In genomic region chr10:19850998-19851691, GRCm38 (mm10) we compare ENCODE assay signal across 8 mouse cellular contexts. TPM values are rescaled to one million over a fixed set of nuclear protein-coding genes. Genes with fewer than 3 reads are reported as not detected.
DNase-seq lines count a peak whose midpoint lies in the region; ATAC-seq lines count a peak whose summit lies in the region.

TSS of gene Slc35d3 (minus strand) at chr10:19851459.

- no peaks in the 10 kb centered on the region for H3K9me3 ChIP-seq in liver, embryonic 13.5 days (replicated peaks)
- H3K9me3 ChIP-seq in neural tube, embryonic 13.5 days: no peaks in the 10 kb centered on the region

- peaks cover 65% of the 10 kb centered on the region for H3K27me3 ChIP-seq in liver, embryonic 13.5 days
- peaks cover 81% of the 10 kb centered on the region for H3K27me3 ChIP-seq in neural tube, embryonic 13.5 days

- no peaks in the 10 kb centered on the region for H3K36me3 ChIP-seq in liver, embryonic 13.5 days
- no peaks in the 10 kb centered on the region for H3K36me3 ChIP-seq in neural tube, embryonic 13.5 days

- H3K9ac ChIP-seq in liver, embryonic 13.5 days: peak within 1 kb of the TSS; percentile 34; the same call in 1 of the 2 replicates
- H3K9ac ChIP-seq in neural tube, embryonic 13.5 days: peak within 1 kb of the TSS; percentile 67

- DNase-seq in gastrocnemius, postnatal 14 days: peak; percentile 14
- DNase-seq in gastrocnemius, adult 8-10 months (ENCODE audit: low spot score in 2 of 2): no peak
- DNase-seq in ES-CJ7 (ENCODE audit: low read depth, low spot score): peak; percentile 49
- DNase-seq in embryo, embryonic 11 days: peak; percentile 51
- DNase-seq in heart, postnatal 14 days: peak; percentile 11 to 38
- no peak for DNase-seq in liver, embryonic 13.5 days

- peak within 1 kb of the TSS; percentile 73 for H3K4me2 ChIP-seq in liver, embryonic 13.5 days
- H3K4me2 ChIP-seq in neural tube, embryonic 13.5 days: peak within 1 kb of the TSS; percentile 99

- intact Hi-C loops in gastrocnemius, postnatal 14 days (cut with DNase I; ENCODE audit: low total_unique reads): no loop called here
- intact Hi-C loops in heart, postnatal 14 days (cut with DNase I): no loop called here

- peaks cover 39% of the 10 kb centered on the region for H3K4me1 ChIP-seq in liver, embryonic 13.5 days (replicated peaks)
- peaks cover 33% of the 10 kb centered on the region for H3K4me1 ChIP-seq in neural tube, embryonic 13.5 days (replicated peaks)

- ATAC-seq in liver, embryonic 13.5 days (ENCODE audit: low read depth): no peak; the same call in 1 of the 2 replicates
- peak; percentile 42 for ATAC-seq in neural tube, embryonic 13.5 days (ENCODE audit: low read depth)
- ATAC-seq in erythroid progenitor cell, adult 5-6 weeks (replicated peaks; ENCODE audit: low FRiP score, poor library complexity, severe bottlenecking): no peak

- under 1% methylated on average over 61 of the region's 72 CpGs for WGBS in liver, embryonic 13.5 days (ENCODE audit: insufficient replicate concordance)
- WGBS in neural tube, embryonic 13.5 days: under 1% methylated on average over 69 of the region's 72 CpGs

- peak within 1 kb of the TSS; percentile 58 for H3K4me3 ChIP-seq in liver, embryonic 13.5 days (replicated peaks)
- H3K4me3 ChIP-seq in neural tube, embryonic 13.5 days: peak within 1 kb of the TSS; percentile 58

- H3K27ac ChIP-seq in liver, embryonic 13.5 days: 0 out of 2 replicates have a peak within 1 kb of the TSS, but pooled peaks have one; percentile 29
- no peak within 1 kb of the TSS for H3K27ac ChIP-seq in neural tube, embryonic 13.5 days (replicated peaks)

RNA-seq across cellular contexts. Expression of gene Slc35d3, which starts in this region (rescaled TPM):
- not detected for total RNA-seq in gastrocnemius, postnatal 14 days (2021)
- not detected for total RNA-seq in gastrocnemius, adult 8-10 months (2022)
- total RNA-seq in heart, postnatal 14 days (2021): under 1 TPM in 1 of 2 experiments, not detected in 1; 0.07 TPM
- 4.4 and 4.9 TPM in 2 replicates for polyA plus RNA-seq in liver, embryonic 13.5 days (2015; fragmentation: Nextera tagmentation; extraction: Ambion mirVana)
- polyA plus RNA-seq in neural tube, embryonic 13.5 days (2015; fragmentation: Nextera tagmentation; extraction: Ambion mirVana): 1.3 and 1.6 TPM in 2 replicates
- not detected in 2 replicates for total RNA-seq in erythroid progenitor cell, adult 5-6 weeks (2015; ENCODE audit: low replicate concordance)
- total RNA-seq in erythroid progenitor cell, adult 5-6 weeks (2017; ENCODE audit: low replicate concordance): not detected in 2 replicates

Comparison
In these comparisons a context has a peak if more than half of its experiments do, and no peak if none do; other contexts are left out.
1. Peak in DNase-seq in gastrocnemius, postnatal 14 days; RNA of the gene not detected or under 1 TPM.
2. Peak in DNase-seq in heart, postnatal 14 days; RNA of the gene not detected or under 1 TPM.
3. DNase-seq: peak in ES-CJ7 (single experiment) and embryo, embryonic 11 days (single experiment); none in gastrocnemius, adult 8-10 months (0 of 2) and liver, embryonic 13.5 days (single experiment).